Mouse (Mus musculus) inflammation-experienced regulatory T-cells, adult 6 months (primary cell): ENCODE measurements around the gene Zfp92. TPM values are rescaled to one million over a fixed set of nuclear protein-coding genes. Genes with fewer than 3 reads are reported as not detected.

Experiments
- ATAC-seq: one replicate; pipeline ENCODE4 v1.8.0; 2017
- polyA plus RNA-seq, 3 experiments: library from polyadenylated mRNA; unstranded; fragments of 100-300 nt; shearing (Covaris generic); gene quantifications; one replicate each; pipeline ENCODE4 v1.2.1; 2017

Zfp92 gene
- polyA plus RNA-seq, 3 experiments from 2014 or later = 0.21 TPM; not detected in 2

DNA sequence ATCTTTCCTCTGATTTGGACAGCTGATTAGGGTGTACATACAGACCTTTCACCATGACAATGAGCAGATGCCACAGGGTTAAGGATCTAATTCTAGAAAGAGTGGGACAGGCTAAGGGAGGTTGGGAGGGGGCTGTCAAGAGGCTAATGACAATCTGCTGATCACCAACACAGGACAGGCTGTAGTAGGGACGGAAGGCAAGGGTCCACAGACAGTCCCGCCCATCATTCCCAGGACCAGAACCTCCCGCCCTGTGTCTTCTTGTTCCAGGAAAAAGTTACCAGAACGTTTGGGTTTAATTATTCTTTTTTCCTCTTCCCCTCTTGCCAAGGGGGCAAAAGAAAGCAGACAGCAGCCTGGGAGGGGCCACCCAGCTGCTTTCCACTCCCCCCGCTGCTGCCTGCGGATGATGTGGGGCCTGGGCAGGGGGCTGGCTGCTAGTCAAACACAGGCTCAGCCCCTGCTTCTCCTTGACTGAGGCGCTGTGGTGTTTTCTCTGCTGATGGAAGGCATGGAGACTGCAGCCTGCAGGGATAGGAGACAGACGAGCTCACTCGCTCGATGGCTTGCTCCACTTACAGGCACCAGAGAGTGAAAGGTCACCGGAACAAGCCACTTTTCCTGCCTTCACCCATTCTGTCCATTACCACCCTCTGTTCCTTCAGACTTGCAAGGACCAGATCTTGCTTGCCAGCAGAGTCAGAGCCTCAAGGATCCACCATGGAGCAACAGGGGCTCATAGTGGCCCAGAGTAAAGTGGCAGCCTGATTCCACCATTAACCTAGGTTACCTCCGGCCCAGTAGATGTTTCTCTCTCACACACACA is 63.7 kb downstream of the Zfp92 start:
- no peak for ATAC-seq

DNA sequence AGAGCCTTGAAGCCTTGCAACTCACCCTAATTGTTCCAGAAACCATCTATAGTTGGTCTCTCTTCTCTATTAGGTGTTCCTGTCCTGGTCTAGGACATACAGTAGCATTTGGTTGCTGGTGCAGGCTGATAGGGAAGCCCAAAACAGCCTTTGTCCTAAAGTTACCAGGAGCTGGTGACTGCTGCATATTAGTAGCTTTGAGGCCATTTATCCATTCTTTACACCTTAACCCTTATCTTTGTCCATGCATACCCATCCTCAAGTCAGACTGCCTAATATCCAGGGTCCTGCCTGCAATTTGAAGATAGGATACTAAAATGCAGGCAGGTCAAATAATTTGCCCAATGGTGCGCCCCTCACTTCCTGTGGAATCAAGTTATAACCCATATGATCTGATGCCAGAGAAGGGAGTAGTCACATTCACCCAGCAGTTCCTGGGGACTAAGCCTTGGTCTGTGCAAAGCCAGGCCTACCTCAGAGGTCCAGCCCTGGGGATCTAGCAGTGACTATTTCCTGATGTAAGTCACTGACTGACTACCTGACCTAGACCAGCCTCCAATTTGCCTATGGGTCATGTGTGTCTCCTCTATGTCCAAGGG is 64.9 kb downstream of the Zfp92 start:
- no peak for ATAC-seq

DNA sequence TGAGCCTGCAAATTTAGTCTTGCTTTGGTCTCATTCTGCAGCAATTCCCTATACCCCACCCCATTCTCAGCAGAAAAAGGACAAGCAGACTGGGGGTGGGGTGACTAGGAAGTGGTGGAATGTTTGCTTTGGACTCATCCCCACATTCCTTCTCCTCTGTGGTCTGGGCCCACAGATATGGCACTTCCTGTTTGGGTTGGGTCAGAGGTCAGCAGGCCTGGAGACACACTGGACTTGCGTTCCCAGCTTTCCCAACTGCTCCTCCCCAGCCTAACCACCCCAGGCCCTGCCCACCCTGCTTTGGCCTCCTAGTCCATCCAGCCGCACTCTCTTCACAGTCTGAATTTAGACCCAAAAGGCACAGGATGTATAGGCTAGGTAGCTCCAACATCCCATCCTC is 65.7 kb downstream of the Zfp92 start:
- ATAC-seq = no peak

DNA sequence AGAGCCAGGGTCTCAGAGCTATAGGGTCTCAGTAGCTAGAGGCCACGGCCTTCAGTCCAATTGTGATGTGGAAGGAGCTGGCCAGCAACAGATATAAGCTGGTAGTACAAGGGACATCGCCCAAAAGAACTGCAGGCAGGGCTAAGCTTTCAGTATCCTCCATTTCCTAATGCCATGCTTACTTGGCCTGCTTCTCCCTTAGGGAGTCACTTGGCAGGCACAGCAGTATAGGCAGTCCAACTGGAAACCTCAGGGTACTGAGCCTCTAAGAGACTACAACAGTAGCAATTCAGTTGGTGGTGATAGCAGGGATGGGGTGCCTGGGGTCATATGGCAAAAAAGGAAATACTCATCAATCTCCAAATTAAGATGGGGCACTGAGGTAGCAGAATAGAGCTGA is 66.6 kb downstream of the Zfp92 start:
- ATAC-seq = no peak

Other genes with a start within 250 kb of the Zfp92 start
- not detected for gene Spin2d, start 234.1 kb upstream of the Zfp92 start, polyA plus RNA-seq
- 10 to 100 TPM in 2 of 3 experiments, under 1 TPM in 1; 0.69 to 13.8 (median 11.1) TPM for gene Xlr3b, start 218.9 kb upstream of the Zfp92 start, polyA plus RNA-seq
- 100 to 1,000 TPM; 158 to 187 (median 175) TPM for gene Xlr4b, start 196.8 kb upstream of the Zfp92 start, polyA plus RNA-seq
- 1 to 10 TPM; 1.5 to 2.1 (median 1.8) TPM for gene F8a, start 182.8 kb upstream of the Zfp92 start, polyA plus RNA-seq
- 100 to 1,000 TPM in 2 of 3 experiments, 10 to 100 TPM in 1; 76.9 to 140 (median 112) TPM for gene Xlr4c, start 168.0 kb upstream of the Zfp92 start, polyA plus RNA-seq
- gene Xlr3c, start 145.7 kb upstream of the Zfp92 start, polyA plus RNA-seq = not detected
- gene Xlr5a, start 118.1 kb upstream of the Zfp92 start, polyA plus RNA-seq = under 1 TPM in 1 of 3 experiments, not detected in 2; 0.43 TPM
- gene Xlr5c, start 118.1 kb upstream of the Zfp92 start, polyA plus RNA-seq = under 1 TPM in 1 of 3 experiments, not detected in 2; 0.53 TPM
- gene Gm45015, start 74.3 kb upstream of the Zfp92 start, polyA plus RNA-seq = not detected
- 10 to 100 TPM in 2 of 3 experiments, 1 to 10 TPM in 1; 7.6 to 14.7 (median 13.3) TPM for gene Zfp275, start 68.5 kb upstream of the Zfp92 start, polyA plus RNA-seq
- gene Gm18336, start 12.4 kb upstream of the Zfp92 start, polyA plus RNA-seq = not detected
- not detected for gene Trex2, start 24.2 kb downstream of the Zfp92 start, polyA plus RNA-seq
- gene Haus7, start 47.9 kb downstream of the Zfp92 start, polyA plus RNA-seq = 10 to 100 TPM; 28.7 to 40.7 (median 32.3) TPM
- gene Bgn, start 72.5 kb downstream of the Zfp92 start, polyA plus RNA-seq = 1 to 10 TPM in 1 of 3 experiments, not detected in 2; 1.1 TPM
- not detected for gene Atp2b3, start 92.0 kb downstream of the Zfp92 start, polyA plus RNA-seq
- under 1 TPM in 1 of 3 experiments, not detected in 2; 0.34 TPM for gene Dusp9, start 228.3 kb downstream of the Zfp92 start, polyA plus RNA-seq
- 1 to 10 TPM in 2 of 3 experiments, under 1 TPM in 1; 0.48 to 4.1 (median 2.3) TPM for gene Pnck, start 249.0 kb downstream of the Zfp92 start, polyA plus RNA-seq